Mouse (Mus musculus) liver, embryonic 14.5 days (tissue): ENCODE measurements around the gene Atp2b1.

ENCODE experiments used
- CTCF ChIP-seq: IDR thresholded peaks from 2 replicates; pipeline ENCODE4 v1.5.1; 2016; ENCODE audit warnings: antibody characterized with exemption, low read depth, control low read depth
- EP300 ChIP-seq: IDR thresholded peaks from 2 replicates; pipeline ENCODE4 v1.6.1; 2016; ENCODE audit warnings: antibody characterized with exemption, low read depth

- TF ChIP-seq CTCF (peak; percentile 10; the same call in 1 of the 2 replicates), EP300 (0 out of 2 replicates have a peak, but pooled peaks have one; percentile 6)
Observed at GRCm38 (mm10) chr10:98913961-98914809, at the start of gene Atp2b1.
